Mouse (Mus musculus): Measurements from ENCODE around the gene Nps.

GRCm38 (mm10) chr7:135210831-135211230 lies 47.7 kb upstream of the Nps start:
- TF ChIP-seq CTCF (IDR thresholded peaks at IDR 0.05), result no peak
- no peak for TF ChIP-seq POLR2A (IDR thresholded peaks at IDR 0.05; ENCODE audit: insufficient read depth, low read depth, low read length)
- TF ChIP-seq EP300 (IDR thresholded peaks at IDR 0.05; ENCODE audit: insufficient read depth, low read depth, low read length), result no peak

All from heart, adult 2 months (tissue).